20 mouse cellular contexts compared by ENCODE assay signal in the genomic region with DNA sequence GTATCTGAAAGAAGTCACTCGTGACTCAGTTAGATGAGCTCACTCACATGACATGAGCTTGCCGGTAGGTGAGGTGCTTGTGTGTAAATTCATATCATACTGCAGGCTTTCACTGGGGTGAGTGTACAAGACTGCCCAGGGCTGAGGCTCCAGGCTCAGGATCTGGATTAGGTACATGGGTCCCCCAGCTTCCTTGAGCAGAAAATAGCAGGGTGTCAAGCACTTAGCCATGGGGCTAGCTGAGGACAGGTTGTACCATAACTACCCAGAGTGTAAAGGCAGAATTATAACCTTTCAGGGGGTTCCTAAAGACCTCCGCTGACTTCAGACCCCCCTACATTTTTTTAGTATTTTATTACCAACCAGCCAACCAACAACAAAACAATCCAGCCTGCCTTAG. TPM values are rescaled to one million over a fixed set of nuclear protein-coding genes. Genes with fewer than 3 reads are reported as not detected.
"Had no signal": no experiment of that assay in that cellular context is flagged by ENCODE, and none has a peak within 500 bp of the region (broad histone marks: within the 10 kb centered on the region; RNA-seq: fewer than 3 reads in every experiment).

TSS of gene Gm10320 (minus strand) at position 93 of the 400 bp plus-strand sequence.

- H3K9ac ChIP-seq: kidney, embryonic 15.5 days; limb, embryonic 15.5 days; liver, embryonic 13.5 days; liver, postnatal 0 days; lung, embryonic 15.5 days; midbrain, embryonic 15.5 days; neural tube, embryonic 13.5 days; stomach, embryonic 15.5 days had no signal

- DNase-seq: kidney, adult 2 months; kidney, postnatal 14 days; liver, embryonic 13.5 days; liver, postnatal 0 days; lung, postnatal 14 days; right cerebral cortex, postnatal 14 days; thymus, postnatal 25 days had no signal

- ATAC-seq: intestine, embryonic 16.5 days; liver, postnatal 0 days; midbrain, embryonic 15.5 days had no signal

- H3K27me3 ChIP-seq: lung, embryonic 15.5 days; stomach, embryonic 15.5 days had no signal

- H3K4me3 ChIP-seq: kidney, embryonic 15.5 days; left cerebral cortex, adult 2 months; limb, embryonic 15.5 days; liver, embryonic 13.5 days; lung, embryonic 15.5 days; midbrain, embryonic 15.5 days; neural tube, embryonic 13.5 days; stomach, embryonic 15.5 days had no signal

- H3K27ac ChIP-seq: kidney, embryonic 15.5 days; left cerebral cortex, adult 2 months; limb, embryonic 15.5 days; liver, embryonic 13.5 days; lung, embryonic 15.5 days; macrophage; midbrain, embryonic 15.5 days; neural tube, embryonic 13.5 days; stomach, embryonic 15.5 days had no signal

- H3K4me2 ChIP-seq: kidney, embryonic 15.5 days; limb, embryonic 15.5 days; liver, embryonic 13.5 days; lung, embryonic 15.5 days; midbrain, embryonic 15.5 days; neural tube, embryonic 13.5 days; stomach, embryonic 15.5 days had no signal

- H3K36me3 ChIP-seq: kidney, embryonic 15.5 days; limb, embryonic 15.5 days; liver, embryonic 13.5 days; lung, embryonic 15.5 days; midbrain, embryonic 15.5 days; neural tube, embryonic 13.5 days; stomach, embryonic 15.5 days had no signal

- H3K9me3 ChIP-seq: kidney, embryonic 15.5 days; limb, embryonic 15.5 days; liver, embryonic 13.5 days; lung, embryonic 15.5 days; midbrain, embryonic 15.5 days; neural tube, embryonic 13.5 days; stomach, embryonic 15.5 days had no signal

- H3K4me1 ChIP-seq: liver, embryonic 13.5 days; lung, embryonic 15.5 days; stomach, embryonic 15.5 days had no signal

RNA-seq across cellular contexts. Expression of gene Gm10320, which starts in this region (rescaled TPM):
- total RNA-seq: layer of hippocampus, postnatal 25 days; left cerebral cortex, adult 2 months; left cerebral cortex, postnatal 25 days; monocyte, adult 5-6 weeks had no signal
- polyA plus RNA-seq: macrophage; testis, adult 2 months had no signal
